Mouse (Mus musculus): Measurements from ENCODE around the gene Morc3. TPM values are rescaled to one million over a fixed set of nuclear protein-coding genes. Genes with fewer than 3 reads are reported as not detected.

The Morc3 gene
- total RNA-seq, 2 experiments from 2014 or later = 10.5 to 16.8 TPM

DNA sequence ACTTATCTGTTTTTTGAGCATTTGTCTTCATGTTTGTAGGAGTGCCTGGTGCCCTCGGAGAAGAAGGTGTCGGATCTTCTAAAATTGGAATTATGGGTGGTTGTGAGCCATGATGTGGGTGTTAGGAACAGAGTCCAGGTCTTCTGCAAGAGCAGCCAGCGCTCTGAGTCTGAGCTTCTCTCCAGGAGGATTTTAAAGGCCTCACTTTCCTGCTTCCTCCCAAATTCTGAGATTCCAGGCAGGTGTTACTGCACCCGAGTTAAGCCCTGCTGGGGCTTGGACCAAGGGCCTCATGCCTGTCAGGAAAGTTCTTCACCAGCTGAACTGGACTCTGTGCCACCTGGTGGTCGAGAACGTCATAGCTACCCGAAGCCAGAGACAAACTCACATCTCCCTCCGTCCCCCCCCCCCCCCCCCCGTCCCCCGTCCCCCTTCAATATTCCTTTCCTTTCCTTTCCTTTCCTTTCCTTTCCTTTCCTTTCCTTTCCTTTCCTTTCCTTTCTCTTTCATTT is 83.5 kb downstream of the Morc3 start:
- DNase-seq = peak; percentile 30
- intact Hi-C loops (cut with DNase I; ENCODE audit: low total_unique reads) = no loop called here

GRCm38 (mm10) chr16:93917712-93918678 is 86.1 kb downstream of the Morc3 start:
- DNase-seq = peak; percentile 76
- intact Hi-C loops (cut with DNase I; ENCODE audit: low total_unique reads) = no loop called here

DNA sequence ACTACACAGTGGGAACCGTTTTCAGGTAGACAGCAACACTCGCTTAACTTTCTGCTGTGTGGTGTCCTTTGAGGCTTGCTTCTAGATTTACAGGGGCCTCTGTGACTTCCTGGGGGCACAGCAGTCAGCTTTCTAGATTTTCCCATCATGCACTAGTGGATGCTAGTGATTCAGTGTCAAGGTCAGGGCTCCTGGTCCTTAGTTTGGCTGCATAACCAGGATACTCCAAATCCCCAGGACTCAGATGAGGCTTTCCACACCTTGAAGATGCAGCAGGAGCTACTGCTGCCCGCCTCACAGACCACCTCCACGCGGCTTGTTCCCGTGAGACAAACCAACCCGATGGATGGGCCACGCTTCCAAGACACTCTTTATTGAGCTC is 86.7 kb downstream of the Morc3 start:
- no peak for DNase-seq
- intact Hi-C loops (cut with DNase I; ENCODE audit: low total_unique reads) = no loop called here

GRCm38 (mm10) chr16:93919189-93919588 is 87.3 kb downstream of the Morc3 start:
- intact Hi-C loops (cut with DNase I; ENCODE audit: low total_unique reads) = no loop called here
- DNase-seq = no peak

DNA sequence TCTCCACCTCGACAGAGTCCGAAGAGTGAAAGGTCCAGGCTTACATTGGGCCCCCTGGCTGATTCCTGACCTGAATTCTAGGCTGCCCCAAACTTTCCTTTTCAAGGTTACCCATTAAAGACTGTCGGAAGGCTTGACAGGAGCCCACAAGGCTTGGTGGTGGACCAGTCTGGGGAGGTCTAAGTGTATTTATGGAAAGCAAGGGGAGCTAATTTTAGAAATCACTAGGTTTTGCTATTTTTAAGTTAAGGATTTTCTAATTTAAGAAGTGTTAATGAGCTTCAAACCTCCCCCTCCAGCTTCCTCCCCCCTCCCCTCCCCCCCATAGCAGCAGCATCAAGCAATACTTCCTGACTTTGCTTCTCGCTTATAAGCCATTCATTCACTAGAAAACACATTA is 88.8 kb downstream of the Morc3 start:
- intact Hi-C loops (cut with DNase I; ENCODE audit: low total_unique reads) = no loop called here
- no peak for DNase-seq

- no peak for DNase-seq
Observed at GRCm38 (mm10) chr16:93922835-93923389, 91.0 kb downstream of the Morc3 start.

GRCm38 (mm10) chr16:93923788-93924187 is 91.9 kb downstream of the Morc3 start:
- DNase-seq = no peak
- intact Hi-C loops (cut with DNase I; ENCODE audit: low total_unique reads) = no loop called here

More at GRCm38 (mm10) chr16:93922835-93923389, 91.0 kb downstream of the Morc3 start:
- intact Hi-C loops (cut with DNase I; ENCODE audit: low total_unique reads) = no loop called here

Other genes starting within 250 kb of the Morc3 start
- gene Setd4, start 228.1 kb upstream of the Morc3 start, total RNA-seq (2021) = 1 to 10 TPM in 1 of 2 experiments, under 1 TPM in 1; 0.62 to 1.5 TPM
- gene Cbr1, start 226.3 kb upstream of the Morc3 start, total RNA-seq (2021) = 10 to 100 TPM; 19.0 to 22.3 TPM
- gene Gm5678, start 204.0 kb upstream of the Morc3 start, total RNA-seq (2021) = 1 to 10 TPM in 1 of 2 experiments, under 1 TPM in 1; 0.91 to 1.2 TPM
- gene Cbr3, start 148.9 kb upstream of the Morc3 start, total RNA-seq (2021) = 1 to 10 TPM; 3.0 to 3.6 TPM
- gene Dop1b, start 120.2 kb upstream of the Morc3 start, total RNA-seq (2021) = 10 to 100 TPM; 25.7 to 28.5 TPM
- 1 to 10 TPM; 1.4 to 2.3 TPM for gene Chaf1b, start 51.8 kb downstream of the Morc3 start, total RNA-seq (2021)
- not detected for gene Cldn14, start 176.7 kb downstream of the Morc3 start, total RNA-seq (2021)